Mouse (Mus musculus) left cerebral cortex, adult 8-10 months (tissue): ENCODE results near the gene Cdh12. TPM values are rescaled to one million over a fixed set of nuclear protein-coding genes. Genes with fewer than 3 reads are reported as not detected.
A peak's percentile ranks its signal among the peaks of the same experiment; 100 is the strongest.
"Not testable (repeated sequence)": the region's sequence is repeated elsewhere in the genome, so short reads cannot be mapped to it uniquely, and the experiment has no call there.

Experiments used
- DNase-seq, 2 experiments: peaks; one replicate each; pipeline ENCODE4 v3.0.0; 2022; ENCODE audit warnings: low spot score in 2 of 2
- microRNA-seq, 2 experiments: library from miRNA; unstranded; fragments of <30 nt; microRNA quantifications; one replicate each; pipeline ENCODE4 v1.2.0; 2022
- total RNA-seq, 4 experiments: library from RNA; stranded (reverse); gene quantifications; 2 replicates each; pipeline ENCODE4 v1.2.4; 2022

Gene Cdh12
- total RNA-seq, 4 experiments from 2014 or later: 32.9 to 44.3 (median 35.8) TPM

DNA sequence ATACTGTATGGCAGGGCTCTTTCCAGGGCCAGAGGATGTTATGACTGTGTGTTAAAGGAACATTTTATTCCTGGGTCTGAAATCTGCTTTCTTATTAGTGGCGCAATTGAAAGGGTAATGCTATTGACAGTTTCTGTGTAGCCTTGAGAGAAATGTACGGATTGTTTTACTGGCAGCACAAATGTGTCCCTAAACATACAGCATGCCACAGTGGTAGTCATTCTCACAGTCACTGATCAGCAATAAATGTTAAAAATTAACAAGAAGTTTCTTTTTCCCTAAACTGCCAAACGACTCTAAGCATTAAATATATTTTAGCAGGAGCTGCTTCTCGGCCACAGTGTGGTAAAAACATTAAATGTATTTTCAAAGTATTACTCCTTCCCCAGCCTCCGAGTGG lies 926.4 kb downstream of the Cdh12 start:
- DNase-seq: no peak

DNA sequence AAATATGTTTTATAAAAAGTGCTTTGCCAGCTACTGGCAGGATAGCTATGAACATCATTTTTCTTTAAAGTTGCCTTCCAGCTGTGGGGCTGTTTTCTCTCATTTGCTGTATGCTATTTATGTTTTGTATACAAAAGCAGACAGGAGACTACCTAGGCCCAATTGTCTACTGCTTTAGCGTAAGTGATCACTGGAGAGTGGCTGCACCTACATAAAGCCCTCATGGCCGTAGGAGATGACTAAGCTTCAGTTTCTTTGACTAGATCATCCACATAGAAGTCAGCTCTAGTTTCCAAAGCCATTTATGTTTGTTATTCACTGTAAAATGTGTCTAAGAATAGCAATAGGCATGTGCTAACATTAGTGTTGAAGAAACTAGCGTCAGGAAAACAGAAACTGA lies 926.8 kb downstream of the Cdh12 start:
- no peak for DNase-seq

DNA sequence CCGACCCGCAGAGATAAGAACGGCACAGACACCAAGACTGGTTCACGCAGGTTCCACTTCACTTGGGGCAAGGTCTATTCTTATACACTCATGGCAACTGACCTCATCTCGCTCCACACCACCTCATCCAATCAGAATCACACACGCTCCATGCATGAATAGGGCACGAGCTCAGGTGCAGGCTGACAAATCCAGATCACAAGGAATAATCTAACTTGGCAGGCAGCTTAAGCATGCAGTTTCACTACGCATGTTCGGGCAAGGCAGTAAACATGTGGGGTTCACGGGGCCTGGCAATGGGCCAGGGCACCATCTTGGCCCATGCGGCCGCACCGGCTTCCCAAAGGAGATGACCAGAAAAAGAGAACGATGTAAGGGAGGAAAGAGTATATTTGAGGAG lies 942.4 kb downstream of the Cdh12 start:
- DNase-seq: not testable (repeated sequence)

DNA sequence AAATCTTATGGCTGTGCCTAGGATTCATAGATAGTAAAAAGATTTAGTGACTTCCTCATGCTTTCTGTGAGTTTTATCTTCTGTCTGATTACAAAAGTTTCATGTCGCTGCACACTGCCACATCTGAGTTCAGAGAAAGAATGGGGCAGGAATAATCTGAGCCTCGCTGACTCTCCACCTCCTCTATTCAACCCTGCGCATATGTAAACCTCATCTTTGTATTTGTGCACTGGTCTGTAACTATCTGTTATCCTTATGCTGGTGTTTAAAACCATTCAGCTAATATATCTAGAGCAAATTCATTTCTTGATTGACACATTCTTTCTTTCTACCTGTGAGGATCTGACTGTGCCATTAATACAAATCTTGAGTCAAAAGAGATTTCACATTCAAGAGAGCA lies 944.0 kb downstream of the Cdh12 start:
- DNase-seq: no peak

DNA sequence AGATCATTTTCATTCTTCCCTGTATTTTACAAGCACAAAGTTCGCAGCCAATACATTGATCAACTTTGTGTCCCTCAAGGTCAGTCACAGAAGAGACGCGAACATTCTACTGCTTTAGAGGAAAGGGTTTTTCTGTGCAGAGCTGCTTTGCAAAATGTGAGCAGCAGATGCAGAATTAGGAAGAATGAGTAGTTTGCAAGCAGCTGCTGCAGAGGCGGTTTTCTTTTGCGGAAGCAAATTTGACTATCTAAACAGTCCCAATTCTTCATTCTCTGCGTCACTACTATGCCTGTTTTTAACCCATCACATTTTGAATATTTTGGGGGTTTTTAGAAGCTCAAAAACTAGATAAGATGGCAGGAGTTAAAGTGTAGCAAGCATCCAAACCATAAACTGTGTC lies 956.1 kb downstream of the Cdh12 start:
- peak in 1 of 2 experiments; percentile 68 for DNase-seq

DNA sequence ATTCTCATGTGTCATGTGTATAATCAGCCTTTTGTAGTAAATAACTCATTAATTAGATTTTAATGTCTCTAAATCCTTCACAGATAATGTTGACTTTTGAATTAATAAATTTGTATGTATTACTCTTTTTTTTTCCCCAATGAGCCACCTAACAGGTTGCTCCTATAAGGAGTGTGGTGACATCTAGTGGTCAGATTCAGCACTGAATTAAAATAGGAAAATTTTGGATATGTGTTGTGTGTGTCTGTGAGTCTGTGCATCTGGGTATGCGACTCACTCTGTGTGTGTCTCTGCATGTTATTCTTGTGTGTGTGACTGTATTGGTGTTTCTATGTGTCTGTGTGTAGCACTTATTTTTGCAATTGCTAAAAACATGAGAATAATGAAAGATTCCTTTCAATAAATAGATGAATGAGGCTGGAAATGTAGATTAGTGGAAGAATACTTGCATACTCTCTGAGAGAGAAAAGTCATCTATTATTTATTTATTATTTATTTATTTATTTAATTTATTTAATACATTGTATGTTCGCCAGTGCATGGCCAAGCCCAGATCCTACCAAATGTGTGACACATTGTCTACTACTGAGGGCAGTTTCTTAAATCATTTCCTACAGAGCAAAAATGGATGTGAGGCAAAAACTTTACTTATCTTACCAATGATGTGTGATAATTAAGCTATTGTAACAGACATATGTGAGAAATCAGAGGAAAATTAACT lies 958.4 kb downstream of the Cdh12 start:
- DNase-seq: no peak

DNA sequence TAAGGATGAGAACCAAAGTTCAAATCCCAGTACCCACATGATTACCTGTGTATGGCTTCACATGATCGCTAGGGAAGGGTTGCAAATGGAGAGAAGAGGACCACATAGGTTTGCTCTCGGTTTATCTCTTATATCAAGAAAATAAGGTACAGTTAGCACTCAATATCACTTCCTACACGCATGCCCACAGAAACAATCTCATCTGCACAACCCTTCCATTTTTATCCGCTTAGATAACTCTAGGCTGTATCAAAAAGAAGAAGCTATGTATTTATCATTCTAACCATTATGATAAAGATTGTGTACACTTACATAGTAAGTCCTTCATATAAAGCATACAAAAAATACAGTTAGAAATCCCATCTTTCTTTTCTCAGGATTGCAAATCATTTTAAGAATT lies 988.3 kb downstream of the Cdh12 start:
- DNase-seq: no peak

DNA sequence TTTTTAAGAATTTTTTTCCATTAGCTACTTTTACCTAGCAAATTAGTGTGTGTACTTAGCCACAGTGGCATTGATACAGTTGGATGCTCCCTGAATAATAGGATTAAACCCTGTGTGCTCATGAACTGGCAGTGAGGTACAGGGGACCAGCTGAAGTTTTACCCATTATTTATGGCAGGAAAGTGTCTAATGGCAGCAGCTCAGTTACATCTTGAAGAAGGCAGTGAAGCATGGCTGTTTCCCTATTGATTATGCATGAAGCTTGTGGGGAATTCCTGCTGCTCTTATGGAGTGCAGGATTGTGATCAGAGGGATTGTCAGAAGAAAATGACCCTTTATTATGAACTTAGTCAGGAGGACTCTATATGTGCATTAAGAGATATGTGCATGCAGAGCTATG lies 988.9 kb downstream of the Cdh12 start:
- DNase-seq: no peak

DNA sequence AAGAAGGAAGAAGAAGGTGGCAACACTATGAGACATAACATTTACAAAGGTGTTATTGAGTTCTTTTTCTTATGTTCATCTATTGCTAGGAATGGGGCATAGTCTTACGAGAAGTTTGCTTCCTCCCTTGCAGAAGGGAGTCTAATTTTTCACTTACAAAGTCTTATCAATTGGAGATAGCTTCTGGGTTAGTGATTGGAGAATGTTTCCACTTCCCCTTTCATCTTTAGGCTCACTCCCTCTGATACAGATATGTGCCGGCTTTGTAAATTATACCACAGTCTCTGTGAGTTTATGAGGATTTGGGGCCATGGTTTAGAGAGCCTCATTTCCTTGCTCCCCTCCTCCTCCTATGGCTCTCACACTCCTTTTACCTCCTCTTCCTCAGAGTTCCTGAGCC lies 1009.0 kb downstream of the Cdh12 start:
- DNase-seq: no peak

DNA sequence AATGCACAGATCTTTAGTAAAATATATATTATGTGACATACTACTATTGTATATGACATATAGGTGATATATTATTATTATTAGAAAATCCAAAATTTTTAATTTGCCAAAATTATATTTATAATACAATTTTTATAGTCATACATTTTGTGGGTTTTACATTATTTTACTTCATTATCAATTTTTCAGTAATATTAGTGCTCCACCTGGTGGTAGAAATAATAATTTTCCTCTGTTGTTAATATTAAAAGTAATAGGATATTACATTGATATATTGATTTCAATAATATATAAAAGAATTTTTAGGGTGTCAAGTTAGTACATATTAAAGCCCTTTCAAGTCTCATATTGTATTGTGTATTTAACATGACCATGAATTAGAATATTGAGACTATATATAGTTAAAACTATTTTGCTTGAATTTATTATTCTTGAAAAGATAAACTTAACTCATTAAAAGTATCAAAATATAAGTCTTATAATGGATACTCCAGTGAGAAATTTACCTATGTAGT lies 1070.3 kb downstream of the Cdh12 start:
- no peak for DNase-seq

DNA sequence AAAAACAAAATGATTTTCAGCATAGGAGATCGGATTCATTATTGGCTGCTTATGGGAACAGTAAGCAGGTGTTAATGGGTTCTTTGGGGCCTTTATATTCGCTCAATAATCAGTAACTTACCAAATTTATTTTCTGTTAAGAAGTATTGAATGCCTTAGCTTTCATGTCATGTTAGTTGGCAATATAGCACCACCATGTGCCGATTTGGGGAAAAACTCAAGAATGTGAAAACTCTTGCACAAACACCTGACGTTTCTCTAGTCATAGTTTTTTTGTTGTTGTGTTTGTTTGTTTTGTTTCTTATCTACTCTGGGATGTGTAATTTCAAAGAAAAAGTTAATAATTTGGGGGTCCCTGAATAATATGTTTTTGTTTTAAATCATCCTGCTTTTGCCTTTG lies 1081.7 kb downstream of the Cdh12 start:
- no peak for DNase-seq

DNA sequence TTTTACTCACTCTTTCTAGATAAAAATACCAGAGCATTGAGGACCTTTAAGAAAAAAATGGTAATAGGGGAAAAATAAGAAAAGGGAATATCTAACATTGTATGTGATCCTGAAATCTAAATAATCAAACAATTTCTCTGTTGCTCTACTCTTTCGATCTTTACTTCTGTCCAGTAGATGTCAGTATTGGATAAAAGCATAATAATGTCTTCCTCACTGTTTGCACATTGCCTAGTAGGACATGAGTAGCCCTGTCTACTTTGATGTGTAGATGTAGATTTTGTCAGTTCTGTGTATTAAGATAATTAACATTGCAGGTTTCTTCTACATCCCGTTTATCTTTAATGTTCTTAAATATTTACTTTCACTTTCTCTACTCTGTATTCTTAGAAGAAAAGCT lies 1087.8 kb downstream of the Cdh12 start:
- no peak for DNase-seq

DNA sequence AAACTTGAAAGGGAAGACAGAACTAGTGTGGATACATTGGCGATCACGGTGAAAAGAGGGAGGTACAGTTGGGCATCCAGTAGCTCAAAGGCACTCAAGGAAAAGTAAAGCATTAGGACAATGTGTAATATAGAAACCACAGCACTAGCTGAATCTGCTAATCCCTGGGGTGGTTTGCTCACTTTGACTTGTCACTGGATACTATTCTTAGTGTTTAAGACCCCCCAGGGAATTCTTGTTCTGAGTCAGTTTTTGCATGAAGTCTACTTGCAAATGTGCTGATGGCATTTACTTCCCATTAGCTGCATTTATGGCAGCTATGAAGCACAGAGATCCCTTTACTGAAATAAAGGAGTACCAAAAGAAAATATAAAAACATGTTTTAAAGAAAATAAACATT lies 1095.7 kb downstream of the Cdh12 start:
- no peak for DNase-seq

DNA sequence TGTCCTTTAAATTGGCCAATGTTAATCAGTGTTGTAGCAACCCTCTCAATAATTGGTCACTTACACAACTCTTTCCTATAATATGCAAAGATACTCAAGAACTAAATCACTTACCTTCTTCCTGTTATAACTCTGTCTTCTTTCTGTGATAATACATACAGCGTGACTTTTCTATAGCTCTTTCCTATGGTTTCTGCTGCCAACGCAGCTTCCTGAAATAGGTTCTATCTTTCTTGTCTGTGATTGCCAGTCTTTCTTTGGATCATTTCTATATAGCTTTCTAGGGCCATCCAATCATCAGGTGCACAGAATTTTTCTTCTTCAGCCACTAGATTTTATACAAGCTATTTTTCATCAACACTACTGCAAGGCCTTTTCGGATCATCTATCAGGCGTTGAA lies 1106.9 kb downstream of the Cdh12 start:
- no peak for DNase-seq

DNA sequence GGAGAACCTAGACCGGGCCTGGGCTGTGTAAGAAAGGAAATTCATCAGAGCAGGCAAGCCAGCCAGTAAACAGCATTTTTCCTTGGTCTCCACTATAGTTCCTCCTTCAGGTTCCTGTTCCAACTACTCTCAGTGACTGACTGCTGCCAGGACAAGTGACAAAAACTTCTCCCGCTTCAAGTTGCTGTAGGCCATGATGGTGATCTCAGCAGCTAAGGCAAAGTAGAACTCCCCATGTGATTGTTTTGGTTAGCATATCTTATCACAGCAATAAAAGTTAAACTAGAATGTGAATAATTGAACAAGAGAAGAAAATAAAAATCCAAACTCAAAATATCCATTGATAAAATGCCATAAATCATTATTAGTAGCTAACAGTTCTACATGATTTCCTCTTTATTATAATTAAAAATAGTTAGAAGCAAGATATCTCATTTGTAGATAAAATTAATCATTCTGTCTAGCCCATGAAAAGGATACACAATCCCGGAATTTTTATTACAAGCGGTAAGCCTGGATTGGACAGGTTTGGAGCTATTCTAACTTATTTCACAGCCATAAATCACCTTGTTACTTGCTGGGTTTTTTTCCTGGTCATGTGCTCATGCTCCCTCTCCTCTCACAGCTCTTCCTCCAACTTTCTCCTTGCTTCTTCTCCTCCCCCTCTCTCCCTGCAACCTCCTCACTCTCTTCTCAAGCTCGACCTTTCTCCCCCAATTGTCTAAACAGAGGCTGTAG lies 1117.4 kb downstream of the Cdh12 start:
- DNase-seq: no peak

DNA sequence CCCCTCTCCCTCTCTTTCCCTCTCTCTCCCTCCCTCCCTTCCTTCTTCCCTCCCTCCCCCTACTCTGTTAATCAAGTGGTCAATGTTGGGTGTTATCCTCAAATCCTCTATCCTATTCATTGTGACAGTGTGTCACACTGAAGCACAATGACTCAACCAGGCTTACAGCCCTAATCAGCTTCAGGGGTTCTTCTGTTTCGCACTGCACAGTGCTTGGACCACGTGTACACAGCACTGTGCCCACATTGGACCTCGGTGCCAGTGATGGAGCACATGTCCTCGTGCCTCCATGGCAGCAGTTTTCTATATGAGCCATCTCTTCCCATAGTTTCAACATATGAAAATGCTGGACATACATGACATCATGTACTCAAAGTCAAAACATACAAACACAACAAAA lies 1155.4 kb downstream of the Cdh12 start:
- no peak for DNase-seq

Small RNA genes within 50 kb of the gene (microRNA-seq; reads per million reads assigned to microRNA genes)
- gene Gm27397: 0 reads per million in 2 experiments

Other genes starting within 250 kb of the Cdh12 start
- gene Acot10, start 217.5 kb downstream of the Cdh12 start, total RNA-seq: not detected